Mouse (Mus musculus) erythroblast, embryonic 14.5 days (primary cell): Measurements from ENCODE around the gene Gtf2ird1. TPM values are rescaled to one million over a fixed set of nuclear protein-coding genes. Genes with fewer than 3 reads are reported as not detected.
"Not testable (repeated sequence)": the region's sequence is repeated elsewhere in the genome, so short reads cannot be mapped to it uniquely, and the experiment has no call there.

Experiments used
- H3K27me3 ChIP-seq: 2 replicates; pipeline ENCODE4 v1.6.1; 2012; ENCODE audit warnings: inconsistent platforms; ENCODE audit not compliant: control insufficient read depth
- H3K36me3 ChIP-seq: 2 replicates; pipeline ENCODE4 v1.6.1; 2012; ENCODE audit warnings: mild to moderate bottlenecking, inconsistent platforms; ENCODE audit not compliant: control insufficient read depth
- H3K4me1 ChIP-seq: 2 replicates; pipeline ENCODE4 v1.6.1; 2012; ENCODE audit warnings: inconsistent platforms; ENCODE audit not compliant: control insufficient read depth
- H3K4me3 ChIP-seq: replicated peaks from 2 replicates; pipeline ENCODE3; 2012; ENCODE audit warnings: moderate library complexity, mild to moderate bottlenecking, inconsistent platforms
- H3K9me3 ChIP-seq: 2 replicates; pipeline ENCODE4 v1.6.1; 2012; ENCODE audit warnings: low read length, inconsistent platforms, mixed read lengths; ENCODE audit not compliant: control insufficient read depth
- GATA1 ChIP-seq: IDR thresholded peaks from 2 replicates; pipeline ENCODE4 v1.6.1; 2012; ENCODE audit warnings: low read length, inconsistent platforms, mixed read lengths
- TAL1 ChIP-seq: IDR thresholded peaks from 3 replicates; pipeline ENCODE4 v1.6.1; 2012; ENCODE audit warnings: low read length, inconsistent platforms, mixed read lengths
- polyA plus RNA-seq: library from polyadenylated mRNA; stranded (reverse); fragments of >175 nt; gene quantifications from 2 replicates; pipeline ENCODE4 v1.2.3, GENCODE M21; 2012

Gtf2ird1 gene
- polyA plus RNA-seq, 1 experiment = 2.0 TPM

DNA sequence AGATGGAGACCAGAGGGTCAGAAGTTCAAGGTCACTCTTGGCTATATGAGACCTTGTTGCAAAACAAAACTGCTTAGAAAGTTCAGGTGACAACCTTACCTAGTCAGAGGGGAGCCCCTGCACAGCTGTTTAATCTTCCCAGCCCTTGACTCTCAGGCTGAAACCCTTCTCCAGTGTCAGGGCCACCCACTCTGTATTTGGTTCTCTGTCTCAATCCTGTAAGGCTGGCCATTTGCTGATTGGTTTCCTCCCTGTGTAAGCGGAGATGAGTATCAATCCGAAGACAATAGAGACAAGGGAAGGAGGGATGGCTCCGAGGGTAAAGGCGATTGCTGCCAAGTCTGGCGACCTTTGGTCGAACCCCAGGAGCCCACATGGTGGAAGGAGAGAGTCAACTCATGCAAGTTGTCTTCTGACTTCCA lies 116.4 kb downstream of the Gtf2ird1 start:
- no peaks in the 10 kb centered on the region for H3K9me3 ChIP-seq
- TF ChIP-seq TAL1 = no peak
- TF ChIP-seq GATA1 = no peak
- no peaks in the 10 kb centered on the region for H3K27me3 ChIP-seq
- H3K36me3 ChIP-seq = no peaks in the 10 kb centered on the region
- no peak overlapping the region for H3K4me3 ChIP-seq
- peaks cover 3% of the 10 kb centered on the region; the same call in 1 of the 2 replicates for H3K4me1 ChIP-seq

- not testable (repeated sequence) for H3K4me3 ChIP-seq, H3K36me3 ChIP-seq
Observed at GRCm38 (mm10) chr5:134337012-134337411, 119.5 kb downstream of the Gtf2ird1 start.

GRCm38 (mm10) chr5:134332743-134333142 lies 123.8 kb downstream of the Gtf2ird1 start:
- TF ChIP-seq GATA1 = no peak
- no peak for TF ChIP-seq TAL1
- no peaks in the 10 kb centered on the region for H3K36me3 ChIP-seq
- H3K27me3 ChIP-seq = no peaks in the 10 kb centered on the region
- H3K4me3 ChIP-seq = no peak overlapping the region
- H3K4me1 ChIP-seq = peaks cover 26% of the 10 kb centered on the region
- no peaks in the 10 kb centered on the region for H3K9me3 ChIP-seq

More at GRCm38 (mm10) chr5:134337012-134337411, 119.5 kb downstream of the Gtf2ird1 start:
- not testable (repeated sequence) for H3K4me1 ChIP-seq, H3K27me3 ChIP-seq, H3K9me3 ChIP-seq

DNA sequence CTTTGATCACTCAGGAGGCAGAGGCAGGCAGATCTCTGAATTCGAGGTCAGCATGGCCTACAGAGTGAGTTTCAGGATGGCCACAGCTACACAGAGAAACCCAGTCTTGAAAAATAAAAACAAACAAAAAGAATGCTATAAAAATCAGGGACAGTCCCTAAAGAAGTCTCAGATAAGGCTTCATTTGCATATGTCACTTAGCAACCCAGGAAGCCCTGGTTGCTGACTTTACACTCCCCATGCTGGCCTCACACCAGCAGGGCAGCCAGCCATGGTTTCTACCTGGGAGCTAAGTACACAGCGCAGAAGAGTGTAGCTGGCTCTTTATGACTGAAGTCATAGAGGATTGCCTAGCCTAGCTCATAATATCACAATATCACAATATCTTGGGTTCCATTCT lies 126.4 kb downstream of the Gtf2ird1 start:
- no peaks in the 10 kb centered on the region for H3K36me3 ChIP-seq
- no peaks in the 10 kb centered on the region for H3K9me3 ChIP-seq

GRCm38 (mm10) chr5:134329311-134329710 lies 127.2 kb downstream of the Gtf2ird1 start:
- Histone ChIP-seq H3K4me1 (peaks cover 40% of the 10 kb centered on the region), H3K36me3 (no peaks in the 10 kb centered on the region), H3K9me3 (no peaks in the 10 kb centered on the region), H3K4me3 (no peak overlapping the region), H3K27me3 (no peaks in the 10 kb centered on the region)
- TF ChIP-seq GATA1 = no peak
- no peak for TF ChIP-seq TAL1

More for the DNA sequence above, 126.4 kb downstream of the Gtf2ird1 start:
- no peak overlapping the region for H3K4me3 ChIP-seq
- TF ChIP-seq TAL1 (no peak), GATA1 (no peak)
- H3K27me3 ChIP-seq = no peaks in the 10 kb centered on the region
- H3K4me1 ChIP-seq = peaks cover 40% of the 10 kb centered on the region

GRCm38 (mm10) chr5:134328482-134329001 lies 128.0 kb downstream of the Gtf2ird1 start:
- no peaks in the 10 kb centered on the region for H3K9me3 ChIP-seq
- no peaks in the 10 kb centered on the region for H3K27me3 ChIP-seq
- H3K4me3 ChIP-seq = no peak overlapping the region
- peaks cover 43% of the 10 kb centered on the region for H3K4me1 ChIP-seq
- no peak for TF ChIP-seq TAL1
- no peak for TF ChIP-seq GATA1
- H3K36me3 ChIP-seq = no peaks in the 10 kb centered on the region

- TF ChIP-seq TAL1 = no peak
- TF ChIP-seq GATA1 = no peak
- Histone ChIP-seq H3K4me1 (peaks cover 42% of the 10 kb centered on the region), H3K36me3 (no peaks in the 10 kb centered on the region), H3K9me3 (no peaks in the 10 kb centered on the region), H3K4me3 (no peak overlapping the region), H3K27me3 (no peaks in the 10 kb centered on the region)
Observed at GRCm38 (mm10) chr5:134325856-134326566, 130.5 kb downstream of the Gtf2ird1 start.

DNA sequence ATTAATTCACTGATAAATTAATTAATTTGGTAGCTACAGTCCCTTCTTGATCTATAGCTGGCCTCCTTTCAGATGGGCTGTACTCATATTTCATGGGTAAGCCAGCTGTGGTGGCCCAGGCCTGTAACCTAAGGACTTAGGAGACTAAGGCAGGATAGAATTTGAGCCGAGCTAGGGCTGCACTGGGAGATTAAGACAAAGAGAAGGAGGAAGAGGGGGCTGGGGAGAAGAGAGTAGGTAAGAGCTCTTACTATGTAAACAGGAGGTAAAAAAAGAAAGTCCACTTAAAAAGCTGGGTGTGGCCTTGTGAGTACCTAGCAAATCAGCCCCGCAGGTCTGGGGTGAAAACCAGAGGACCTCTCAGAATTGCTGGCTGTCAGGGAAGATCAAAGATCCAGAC lies 132.6 kb downstream of the Gtf2ird1 start:
- Histone ChIP-seq H3K4me3 (no peak overlapping the region), H3K4me1 (peaks cover 29% of the 10 kb centered on the region), H3K9me3 (no peaks in the 10 kb centered on the region), H3K27me3 (no peaks in the 10 kb centered on the region), H3K36me3 (no peaks in the 10 kb centered on the region)
- TF ChIP-seq GATA1 (no peak), TAL1 (no peak)

DNA sequence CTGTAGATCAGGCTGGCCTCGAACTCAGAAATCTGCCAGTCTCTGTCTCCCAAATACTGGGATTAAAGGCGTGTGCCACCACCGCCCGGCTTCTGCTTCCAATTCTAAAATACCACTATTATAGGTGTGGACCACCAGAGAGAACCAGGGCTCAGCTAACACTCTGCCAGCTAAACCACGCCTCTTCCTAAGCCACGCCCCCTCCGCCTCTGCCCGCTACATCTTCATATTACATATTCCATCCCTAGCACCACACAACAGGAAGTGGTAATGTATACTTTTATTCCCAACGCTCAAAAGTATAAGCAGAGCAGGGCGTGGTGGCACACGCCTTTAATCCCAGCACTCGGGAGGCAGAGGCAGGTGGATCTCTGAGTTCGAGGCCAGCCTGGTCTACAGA lies 133.2 kb downstream of the Gtf2ird1 start:
- Histone ChIP-seq H3K4me3 (no peak overlapping the region), H3K9me3 (no peaks in the 10 kb centered on the region), H3K4me1 (peaks cover 25% of the 10 kb centered on the region), H3K27me3 (no peaks in the 10 kb centered on the region), H3K36me3 (no peaks in the 10 kb centered on the region)
- no peak for TF ChIP-seq TAL1
- no peak for TF ChIP-seq GATA1
